Mouse (Mus musculus): ENCODE measurements around the gene Gsdmc4.
"Not testable (repeated sequence)": the region's sequence is repeated elsewhere in the genome, so short reads cannot be mapped to it uniquely, and the experiment has no call there.

Gsdmc4 gene

DNA sequence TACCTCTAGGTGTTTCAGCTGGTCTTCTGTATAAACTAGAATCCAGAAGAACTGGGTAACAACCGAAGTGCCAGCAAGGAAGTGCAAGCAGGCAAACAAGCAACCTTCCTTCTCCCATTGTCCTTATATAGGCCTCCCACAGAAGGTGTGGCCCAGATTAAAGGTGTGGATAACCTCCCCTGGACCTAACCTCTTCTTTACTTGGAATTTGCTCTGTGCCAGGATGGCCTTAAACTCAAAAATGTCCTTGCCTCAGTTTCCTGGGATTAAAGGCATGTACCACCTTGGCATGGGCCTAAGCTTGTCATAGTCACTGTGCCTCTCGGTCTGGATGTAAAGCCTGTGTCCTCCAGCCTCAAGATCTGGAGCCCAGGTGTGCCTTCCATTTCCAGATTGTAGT is at the start of gene Gsdmc4:
Gsdmc4 (minus strand) TSS at position 101 of the 400 bp plus-strand sequence.
- DNase-seq: not testable (repeated sequence)

DNA sequence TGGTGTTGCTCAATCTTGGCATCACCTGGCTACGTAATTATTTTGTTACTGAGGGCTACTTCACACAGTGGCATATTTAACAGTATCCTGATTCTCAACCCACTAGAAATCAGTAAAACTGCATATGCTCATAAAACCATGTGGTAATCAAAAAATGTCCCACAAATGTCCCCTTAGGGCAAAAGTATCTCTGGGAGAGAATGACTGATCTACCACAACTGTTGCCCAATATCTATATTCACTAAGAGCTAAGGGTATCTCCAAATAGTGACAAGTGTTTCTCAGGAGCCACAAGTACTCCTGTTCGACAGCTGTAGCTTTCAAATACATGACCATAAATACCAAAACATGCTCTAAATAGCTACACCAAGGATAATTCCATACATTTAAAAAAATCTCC is 48.4 kb upstream of the Gsdmc4 start:
- DNase-seq: no peak

DNA sequence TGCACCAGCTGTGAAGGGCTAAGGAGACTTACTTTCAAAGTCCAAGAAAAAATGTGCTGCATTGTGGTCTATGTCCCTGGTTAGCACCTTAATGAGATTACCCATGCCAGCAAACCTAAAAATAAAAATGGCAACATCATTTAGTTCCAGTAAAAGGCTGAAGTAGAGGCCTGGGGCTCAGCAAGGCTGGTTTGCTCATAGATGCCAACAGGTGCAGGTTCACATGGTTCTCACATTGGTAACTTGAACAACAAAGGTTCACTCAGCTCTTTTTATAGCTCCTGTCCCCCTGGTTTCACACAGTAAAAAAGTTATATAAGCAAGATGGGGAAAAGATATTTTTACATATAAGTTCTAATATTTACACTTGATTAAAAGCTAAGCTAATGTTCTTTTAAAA is 45.5 kb upstream of the Gsdmc4 start:
- DNase-seq: no peak

DNA sequence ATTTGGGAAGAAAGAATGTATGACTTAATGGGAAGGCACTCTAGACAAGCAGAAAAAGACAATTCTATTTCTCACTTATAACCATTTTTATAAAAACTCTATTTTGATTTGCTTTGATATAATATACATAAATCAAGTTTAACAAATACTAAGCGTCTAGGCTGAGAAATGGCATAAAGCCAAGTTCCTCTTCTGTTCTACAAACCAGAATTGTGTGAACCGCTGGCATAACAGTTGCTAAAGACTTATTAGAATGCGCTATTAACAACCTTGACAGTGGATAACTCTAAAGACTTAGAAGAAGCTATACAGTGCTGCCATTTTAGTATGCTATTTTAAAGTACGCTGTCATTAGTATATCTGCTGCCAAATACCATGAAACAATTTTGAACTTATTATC is 41.2 kb upstream of the Gsdmc4 start:
- DNase-seq: no peak

DNA sequence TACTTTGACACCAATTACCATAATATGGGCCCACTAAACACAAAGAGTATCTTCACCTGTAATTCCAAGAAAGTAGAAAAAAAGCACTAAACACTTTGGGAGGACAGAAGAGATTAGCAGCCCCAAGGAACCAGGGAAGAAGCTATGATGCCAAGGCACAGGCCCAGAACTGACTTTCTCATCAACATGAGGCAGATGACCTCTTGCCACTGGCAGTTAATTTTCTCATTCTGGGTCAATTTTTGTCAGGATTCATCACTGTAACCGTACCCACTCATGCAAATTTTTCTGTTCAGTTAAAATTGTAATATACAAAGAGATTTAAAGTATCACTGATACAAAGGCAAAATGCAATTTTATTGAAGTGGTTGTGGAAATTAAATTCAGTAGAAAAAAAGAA is 29.1 kb upstream of the Gsdmc4 start:
- no peak for DNase-seq

DNA sequence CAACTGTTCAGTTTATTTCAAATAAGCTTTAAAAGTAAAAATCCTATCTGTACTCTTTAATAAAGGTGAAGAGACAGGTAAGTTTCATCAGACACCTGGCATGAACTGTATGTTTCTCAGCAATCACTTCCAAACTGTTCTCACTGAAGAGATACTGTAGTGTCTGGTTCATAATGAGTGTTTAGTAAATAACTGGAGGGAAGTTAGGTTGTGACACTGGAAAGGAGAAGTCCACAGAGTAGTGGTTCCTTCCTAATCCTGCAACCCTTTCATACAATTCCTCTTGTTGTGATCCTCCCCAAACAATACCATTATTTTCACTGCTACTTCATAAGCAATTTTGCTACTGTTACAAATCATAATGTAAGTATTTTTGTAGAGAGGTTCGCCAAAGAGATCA is 20.6 kb upstream of the Gsdmc4 start:
- DNase-seq: no peak

DNA sequence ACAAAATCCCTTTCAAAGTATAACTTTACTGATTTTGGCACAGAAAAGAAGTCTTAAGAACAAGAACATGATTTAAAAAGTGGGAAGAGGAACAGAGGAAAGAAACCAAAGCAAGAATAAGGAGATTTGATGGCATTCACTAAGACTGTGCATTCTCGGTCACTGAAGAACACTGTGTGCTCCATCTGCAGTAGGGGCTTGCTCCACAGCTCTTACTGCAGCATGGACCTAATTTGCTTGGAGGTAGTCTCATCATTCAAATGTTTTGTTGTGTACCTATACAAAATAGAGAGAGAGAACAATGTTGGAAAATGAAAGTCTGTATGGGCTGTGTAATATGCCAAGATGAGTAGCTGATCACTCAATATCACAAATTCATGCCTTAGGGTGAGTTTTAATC is 19.3 kb upstream of the Gsdmc4 start:
- no peak for DNase-seq

DNA sequence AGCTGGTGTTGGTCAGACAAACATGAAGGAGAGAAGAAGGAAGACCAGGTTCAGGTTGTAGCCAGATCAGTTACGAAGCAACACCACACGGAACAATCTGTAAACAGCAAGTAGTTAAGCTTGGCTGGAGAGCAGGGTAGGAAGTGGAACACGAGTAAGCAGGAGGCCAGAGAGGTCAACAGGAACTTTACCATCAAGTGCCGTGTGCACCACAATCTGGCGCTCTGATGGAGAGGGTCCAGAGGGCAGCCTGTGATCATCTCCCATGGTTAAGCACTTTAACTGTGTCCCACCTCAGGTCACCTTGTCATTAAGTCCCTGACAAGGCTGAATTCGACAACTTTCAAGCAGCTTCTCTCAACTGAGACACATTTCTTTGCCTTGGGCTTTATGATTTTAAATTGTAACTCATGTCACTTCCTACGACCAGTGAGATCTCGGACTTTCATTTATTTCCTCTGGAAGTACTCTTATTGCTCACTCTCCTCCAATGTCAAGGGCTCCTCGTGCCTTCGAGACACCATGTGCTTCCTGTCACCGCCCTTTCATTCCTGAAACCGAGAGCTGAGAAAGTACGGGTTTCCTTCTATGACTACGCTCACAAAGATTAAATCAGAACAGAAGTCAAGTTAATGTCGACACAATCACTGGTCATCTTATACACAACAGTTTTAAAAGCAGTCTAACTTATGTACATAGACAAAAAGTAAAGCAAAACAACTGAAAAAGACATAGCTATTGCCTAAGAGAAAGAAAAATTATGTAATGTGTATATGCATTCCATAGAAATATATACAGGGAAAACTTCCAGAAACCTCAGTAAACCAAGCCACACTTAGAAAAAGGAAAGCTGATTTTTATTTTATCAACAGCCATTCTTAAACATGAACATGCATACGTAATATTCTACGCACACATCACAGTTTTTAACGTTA is 18.3 kb upstream of the Gsdmc4 start:
- DNase-seq: peak; percentile 1

DNA sequence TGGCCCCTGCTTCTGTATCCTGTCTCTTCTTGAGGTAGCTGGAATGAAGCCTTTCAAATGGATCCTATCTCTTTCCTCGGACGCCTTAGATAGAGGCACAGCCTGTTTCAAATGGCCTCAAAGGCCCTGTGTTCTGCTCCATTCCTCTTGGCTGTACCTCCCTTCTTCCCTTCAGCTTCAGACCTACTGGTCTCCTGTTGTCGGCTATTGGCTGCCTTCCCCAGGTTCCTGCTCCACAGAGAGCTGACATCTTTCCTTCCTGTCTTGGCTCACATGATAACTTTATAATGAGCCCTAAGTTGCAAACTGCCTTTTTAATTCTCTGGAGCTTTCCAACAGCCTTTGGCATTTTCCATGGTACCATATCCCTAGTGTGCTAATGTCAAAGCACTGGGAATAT is 14.1 kb upstream of the Gsdmc4 start:
- DNase-seq: peak; percentile 34

DNA sequence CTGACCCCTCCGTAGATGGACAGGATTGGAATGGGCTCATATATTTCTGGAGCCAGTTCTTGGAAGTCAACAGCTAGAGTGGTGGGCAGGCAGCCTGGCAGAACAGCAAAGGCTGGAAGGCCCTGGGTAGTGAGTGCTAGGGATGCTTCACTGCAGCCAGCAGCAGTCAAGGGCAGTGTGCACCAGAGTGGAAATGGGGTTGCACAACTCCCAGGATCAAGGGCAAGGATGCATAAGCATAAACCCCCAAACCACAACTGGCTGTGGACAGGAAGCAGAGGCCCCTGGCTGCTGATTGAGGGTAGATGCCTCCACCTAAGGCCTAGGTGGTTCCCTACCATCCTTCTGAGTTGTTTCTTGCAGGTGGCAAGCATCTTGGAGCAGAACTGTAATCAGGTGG is 12.4 kb upstream of the Gsdmc4 start:
- DNase-seq: no peak

DNA sequence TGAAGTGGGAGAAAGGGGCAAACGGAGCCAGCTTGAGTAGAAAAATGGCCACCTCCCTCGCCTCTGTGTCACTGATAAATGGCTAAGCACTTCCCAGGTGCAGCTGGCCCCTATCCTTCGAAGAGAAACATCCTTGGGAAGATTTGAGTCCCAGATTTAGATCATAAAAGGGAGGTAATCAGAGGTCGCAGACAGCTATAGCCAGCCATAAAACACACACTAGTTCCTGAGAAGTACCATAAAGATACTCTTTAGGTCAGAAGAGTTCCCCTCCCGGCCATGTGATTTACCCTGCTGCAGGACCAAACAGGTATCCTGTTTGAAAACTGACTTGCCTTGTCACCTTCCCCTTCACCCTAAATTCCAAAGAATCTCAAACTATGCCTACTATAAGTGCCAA is 9.5 kb upstream of the Gsdmc4 start:
- not testable (repeated sequence) for DNase-seq

DNA sequence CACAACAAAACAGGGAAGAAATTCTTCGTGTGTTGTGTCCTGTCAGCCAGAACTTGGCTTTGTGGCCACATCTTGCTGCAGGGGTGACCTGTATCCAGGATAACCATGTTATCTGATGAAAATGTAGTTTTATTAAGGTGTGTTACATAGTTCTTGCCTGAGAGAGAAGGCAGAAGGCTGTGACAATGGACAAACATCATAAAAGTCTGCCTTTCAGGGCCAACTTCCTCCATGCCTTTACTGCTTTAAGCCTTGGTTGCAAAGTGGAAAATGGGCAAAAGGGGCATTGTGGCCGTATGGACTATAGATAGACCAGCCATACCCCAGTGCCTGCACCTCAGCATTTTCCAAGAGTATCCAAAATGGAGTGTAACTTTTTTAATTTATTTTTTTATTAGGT is 7.6 kb upstream of the Gsdmc4 start:
- DNase-seq: not testable (repeated sequence)

DNA sequence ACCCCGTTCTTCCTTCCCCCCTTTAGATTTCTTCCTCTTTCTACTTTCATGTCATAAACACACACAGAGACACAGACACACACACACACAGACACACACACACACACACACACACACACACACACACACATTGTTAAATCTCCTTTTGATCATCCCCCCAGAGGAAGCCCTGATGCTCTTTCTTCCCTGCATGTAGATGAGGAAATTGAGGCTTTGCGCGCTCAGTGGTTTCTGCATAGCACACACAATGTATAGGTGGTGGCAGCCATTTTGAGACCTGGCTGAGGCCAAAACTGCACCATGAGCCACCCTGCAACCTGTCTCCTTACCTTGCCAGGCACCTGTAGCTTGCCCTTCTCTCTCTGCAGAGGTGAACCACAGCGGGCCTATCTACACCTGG is 4.5 kb upstream of the Gsdmc4 start:
- not testable (repeated sequence) for DNase-seq

DNA sequence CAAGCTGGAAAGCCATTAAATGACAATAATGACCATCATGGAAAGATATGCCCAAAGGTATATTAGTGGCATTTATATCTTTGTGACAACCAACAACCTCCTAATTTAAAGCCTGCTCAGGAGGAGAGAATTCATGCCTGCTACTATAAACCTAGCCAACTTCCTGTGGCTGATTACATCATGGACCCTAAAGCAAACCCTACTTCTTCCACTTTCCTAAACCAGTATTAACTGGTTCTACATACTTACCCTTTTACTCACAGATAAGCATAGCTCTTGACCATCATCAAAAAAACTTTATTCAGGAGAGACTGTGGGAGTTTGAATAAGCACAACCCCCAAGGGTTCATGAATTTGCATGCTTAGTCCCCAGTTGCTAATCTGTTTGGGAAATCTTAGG is 2.2 kb downstream of the Gsdmc4 start:
- DNase-seq: not testable (repeated sequence)

DNA sequence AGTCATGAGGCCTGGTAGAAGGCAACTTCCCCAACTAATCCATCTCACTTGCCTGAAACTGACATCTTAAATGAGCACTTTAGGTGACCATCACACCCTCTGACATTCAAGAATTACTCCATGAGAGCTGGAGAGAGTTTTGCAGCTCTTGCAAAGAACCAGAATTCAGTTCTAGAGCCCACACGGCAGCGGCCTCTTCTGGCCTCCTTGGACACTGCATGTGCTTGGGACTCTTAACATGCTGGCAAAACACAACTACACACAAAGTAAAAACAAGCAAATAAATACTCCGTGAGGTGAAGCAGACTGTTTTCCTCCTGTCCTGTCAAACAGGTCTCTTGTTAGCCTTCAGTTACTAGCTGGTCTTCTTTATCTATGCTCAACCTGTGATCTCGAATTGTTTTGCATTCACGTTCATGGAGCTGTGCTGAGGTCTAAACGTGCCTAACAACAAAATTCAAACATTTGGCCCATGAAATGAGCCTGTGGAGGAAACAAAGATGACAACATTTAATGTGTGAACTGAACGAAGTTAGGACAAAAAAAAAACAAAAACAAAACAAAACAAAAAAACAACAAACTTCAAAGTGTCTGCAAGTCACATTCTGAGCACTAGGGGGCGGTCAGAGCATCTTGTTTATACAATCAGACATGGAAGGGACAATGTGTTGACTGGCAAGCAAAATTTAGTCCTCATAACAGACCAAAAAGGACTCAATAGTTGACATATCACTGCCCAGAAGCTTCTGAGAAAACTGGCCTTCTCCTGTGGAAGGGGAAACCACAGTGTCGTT is 16.3 kb downstream of the Gsdmc4 start:
- DNase-seq: peak; percentile 39

DNA sequence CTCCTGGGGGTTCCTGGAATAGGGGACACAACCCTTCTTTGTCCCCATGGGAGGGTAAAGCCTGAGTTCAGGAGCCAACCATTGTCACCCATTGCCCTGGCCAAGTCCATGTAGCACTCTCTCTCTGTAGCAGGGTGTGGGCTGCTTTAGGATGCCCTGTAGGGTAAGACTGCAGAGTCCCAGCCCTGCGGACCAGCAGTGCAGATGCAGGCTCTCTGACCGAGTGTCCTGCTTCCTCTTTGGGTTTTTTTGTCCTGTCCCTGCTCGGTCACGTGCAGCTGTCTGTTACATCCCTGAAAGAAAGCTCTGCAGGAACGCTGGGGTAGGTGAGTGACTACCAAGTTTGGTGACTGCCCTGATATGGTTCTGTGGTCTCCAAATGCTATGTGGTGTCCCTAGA is 23.7 kb downstream of the Gsdmc4 start:
- not testable (repeated sequence) for DNase-seq

DNA sequence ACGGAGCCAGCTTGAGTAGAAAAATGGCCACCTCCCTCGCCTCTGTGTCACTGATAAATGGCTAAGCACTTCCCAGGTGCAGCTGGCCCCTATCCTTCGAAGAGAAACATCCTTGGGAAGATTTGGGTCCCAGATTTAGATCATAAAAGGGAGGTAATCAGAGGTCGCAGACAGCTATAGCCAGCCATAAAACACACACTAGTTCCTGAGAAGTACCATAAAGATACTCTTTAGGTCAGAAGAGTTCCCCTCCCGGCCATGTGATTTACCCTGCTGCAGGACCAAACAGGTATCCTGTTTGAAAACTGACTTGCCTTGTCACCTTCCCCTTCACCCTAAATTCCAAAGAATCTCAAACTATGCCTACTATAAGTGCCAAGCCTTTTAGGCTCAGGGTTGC is 24.1 kb downstream of the Gsdmc4 start:
- not testable (repeated sequence) for DNase-seq

DNA sequence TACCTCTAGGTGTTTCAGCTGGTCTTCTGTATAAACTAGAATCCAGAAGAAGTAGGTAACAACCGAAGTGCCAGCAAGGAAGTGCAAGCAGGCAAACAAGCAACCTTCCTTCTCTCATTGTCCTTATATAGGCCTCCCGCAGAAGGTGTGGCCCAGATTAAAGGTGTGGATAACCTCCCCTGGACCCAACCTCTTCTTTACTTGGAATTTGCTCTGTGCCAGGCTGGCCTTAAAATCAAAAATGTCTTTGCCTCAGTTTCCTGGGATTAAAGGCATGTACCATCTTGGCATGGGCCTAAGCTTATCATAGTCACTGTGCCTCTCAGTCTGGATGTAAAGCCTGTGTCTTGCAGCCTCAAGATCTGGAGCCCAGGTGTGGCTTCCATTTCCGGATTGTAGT is 33.6 kb downstream of the Gsdmc4 start, which contains the start of gene Gsdmc3:
Gsdmc3 (minus strand) TSS at position 101 of the 400 bp plus-strand sequence.
- DNase-seq: not testable (repeated sequence)

DNA sequence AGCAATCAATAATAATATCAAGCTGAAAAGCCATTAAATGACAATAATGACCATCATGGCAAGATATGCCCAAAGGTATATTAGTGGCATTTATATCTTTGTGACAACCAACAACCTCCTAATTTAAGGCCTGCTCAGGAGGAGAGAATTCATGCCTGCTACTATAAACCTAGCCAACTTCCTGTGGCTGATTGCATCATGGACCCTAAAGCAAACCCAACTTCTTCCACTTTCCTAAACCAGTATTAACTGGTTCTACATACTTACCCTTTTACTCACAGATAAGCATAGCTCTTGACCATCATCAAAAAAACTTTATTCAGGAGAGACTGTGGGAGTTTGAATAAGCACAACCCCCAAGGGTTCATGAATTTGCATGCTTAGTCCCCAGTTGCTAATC is 35.9 kb downstream of the Gsdmc4 start:
- not testable (repeated sequence) for DNase-seq

DNA sequence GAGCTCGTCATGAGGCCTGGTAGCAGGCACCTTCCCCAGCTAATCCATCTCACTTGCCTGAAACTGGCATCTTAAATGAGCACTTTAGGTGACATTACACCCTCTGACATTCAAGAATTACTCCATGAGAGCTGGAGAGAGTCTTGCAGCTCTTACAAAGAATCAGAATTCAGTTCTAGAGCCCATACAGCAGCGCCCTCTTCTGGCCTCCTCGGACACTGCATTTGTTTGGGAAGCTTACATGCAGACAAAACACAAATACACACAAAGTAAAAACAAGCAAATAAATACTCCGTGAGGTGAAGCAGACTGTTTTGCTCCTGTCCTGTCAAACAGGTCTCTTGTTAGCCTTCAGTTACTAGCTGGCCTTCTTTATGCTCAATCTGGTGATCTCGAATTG is 50.1 kb downstream of the Gsdmc4 start:
- not testable (repeated sequence) for DNase-seq

Measured in cerebellum, adult 9-10 months (tissue).